Mouse (Mus musculus) ovary, postnatal 14 days (tissue): ENCODE measurements at regions not wholly inside any gene's neighbourhood (a gene's known extent, or its start where the extent isn't known, plus 50 kb on each side); places are given as distances from the start of the nearest gene placed in this dataset.

Experiments used
- DNase-seq: peaks from one replicate; pipeline ENCODE4 v3.0.0; 2022; ENCODE audit warnings: low spot score

DNA sequence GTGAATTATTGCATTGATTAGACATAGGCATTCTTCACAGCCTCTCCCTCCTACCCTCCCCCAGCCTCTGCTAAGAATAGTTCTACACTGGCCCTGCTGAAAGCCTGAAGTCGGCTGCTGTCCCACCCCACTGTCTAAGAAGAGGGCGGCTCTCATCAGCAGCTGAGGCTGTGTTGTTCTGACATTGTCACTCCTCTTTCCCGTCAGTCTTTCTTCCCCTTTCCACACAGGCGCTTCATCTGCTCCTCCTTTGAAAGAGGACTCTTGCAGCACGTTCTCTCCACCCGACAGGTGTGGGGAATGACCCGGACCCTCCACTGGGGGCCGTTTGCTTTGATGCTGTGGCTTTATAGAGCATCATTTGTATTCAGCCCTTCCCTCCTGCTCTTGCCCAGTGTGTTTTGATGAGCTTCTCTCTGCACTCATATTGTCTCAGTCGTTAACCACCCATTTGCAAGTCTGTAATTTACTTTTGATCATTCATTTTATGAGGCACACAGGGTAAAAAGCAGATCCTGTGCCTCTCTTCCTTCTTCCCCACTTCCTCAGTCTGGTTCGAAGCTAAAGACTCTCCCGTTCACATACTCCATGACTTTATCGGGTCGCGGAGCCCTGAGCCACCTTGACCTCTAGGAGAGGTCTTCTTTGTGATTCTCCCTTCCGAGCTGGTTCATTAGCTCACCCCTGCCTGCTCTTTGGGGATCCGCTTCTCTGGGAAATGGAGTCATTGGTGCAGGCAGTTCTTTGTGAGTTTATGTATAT lies 142.2 kb upstream of the Snx19 start:
- no peak for DNase-seq

DNA sequence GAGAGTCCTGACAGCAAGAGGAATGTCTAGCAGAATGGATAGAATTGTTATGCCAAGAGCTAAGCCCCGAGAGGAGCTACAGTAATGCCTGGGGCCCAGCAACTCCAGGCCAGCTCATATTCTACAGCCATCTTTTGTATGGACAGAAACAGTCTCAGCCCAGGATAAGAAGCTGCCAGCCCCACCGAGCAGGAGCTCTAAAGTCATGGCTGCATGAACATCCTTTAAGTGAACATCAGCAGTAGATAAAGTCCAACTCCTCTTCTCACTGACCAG lies 141.6 kb upstream of the Snx19 start:
- DNase-seq: no peak

DNA sequence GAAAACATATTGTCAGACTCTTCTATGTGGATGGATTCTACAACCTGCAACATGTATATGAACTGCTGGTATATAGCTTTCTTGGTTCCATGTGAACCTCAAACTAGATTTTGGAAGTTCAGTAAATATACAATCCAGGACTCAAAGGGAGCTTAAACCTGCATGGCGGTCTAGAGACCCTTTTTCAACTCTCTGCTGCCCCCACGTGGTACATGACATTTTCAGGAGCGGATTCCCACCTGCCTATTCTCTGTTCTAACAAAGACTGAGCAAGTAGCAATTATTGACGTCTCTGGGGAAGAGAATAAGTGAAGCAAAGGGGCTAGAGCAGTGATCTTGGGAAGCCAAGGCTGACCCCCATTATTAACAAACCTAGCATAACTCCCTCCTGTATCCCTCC lies 127.1 kb upstream of the Snx19 start:
- DNase-seq: peak; percentile 38

DNA sequence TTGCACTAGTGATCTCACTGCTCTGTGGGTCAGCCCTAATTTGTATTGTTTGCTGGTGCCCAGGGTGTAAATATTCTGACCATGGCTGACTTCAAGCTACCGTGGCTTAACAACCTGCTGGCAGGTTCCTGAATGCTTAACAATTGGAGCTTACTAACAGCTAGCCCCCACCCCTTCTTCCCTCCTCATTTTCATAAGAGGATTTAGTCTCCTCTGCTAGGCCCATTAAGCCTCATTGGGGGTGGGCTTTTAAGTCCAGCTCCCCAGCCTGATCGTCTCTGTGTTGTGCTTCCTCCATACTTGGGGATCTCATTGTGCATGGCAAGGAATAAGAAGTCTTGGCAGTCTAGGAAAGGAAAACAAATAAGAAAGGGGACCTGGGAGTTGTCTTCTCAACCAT lies 118.6 kb upstream of the Snx19 start:
- no peak for DNase-seq

DNA sequence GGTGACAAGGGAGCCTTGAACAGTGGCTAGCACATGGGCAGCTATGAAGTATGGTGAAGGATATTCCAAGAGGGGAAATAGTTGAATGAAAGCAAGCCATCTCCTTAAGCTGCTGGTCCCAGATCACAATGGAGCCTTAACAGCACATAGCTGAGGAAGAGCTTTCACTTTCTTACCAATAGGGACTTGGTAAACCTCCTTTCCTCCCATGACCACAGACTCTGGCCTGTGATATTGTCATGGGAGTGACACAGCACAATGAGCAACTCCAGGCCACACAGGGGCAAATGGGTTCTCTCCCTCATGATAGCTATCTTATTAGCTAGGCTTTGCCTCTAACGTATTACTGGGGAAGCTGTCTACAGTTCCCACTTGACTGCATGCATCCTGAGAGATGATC lies 113.5 kb upstream of the Snx19 start:
- DNase-seq: no peak

DNA sequence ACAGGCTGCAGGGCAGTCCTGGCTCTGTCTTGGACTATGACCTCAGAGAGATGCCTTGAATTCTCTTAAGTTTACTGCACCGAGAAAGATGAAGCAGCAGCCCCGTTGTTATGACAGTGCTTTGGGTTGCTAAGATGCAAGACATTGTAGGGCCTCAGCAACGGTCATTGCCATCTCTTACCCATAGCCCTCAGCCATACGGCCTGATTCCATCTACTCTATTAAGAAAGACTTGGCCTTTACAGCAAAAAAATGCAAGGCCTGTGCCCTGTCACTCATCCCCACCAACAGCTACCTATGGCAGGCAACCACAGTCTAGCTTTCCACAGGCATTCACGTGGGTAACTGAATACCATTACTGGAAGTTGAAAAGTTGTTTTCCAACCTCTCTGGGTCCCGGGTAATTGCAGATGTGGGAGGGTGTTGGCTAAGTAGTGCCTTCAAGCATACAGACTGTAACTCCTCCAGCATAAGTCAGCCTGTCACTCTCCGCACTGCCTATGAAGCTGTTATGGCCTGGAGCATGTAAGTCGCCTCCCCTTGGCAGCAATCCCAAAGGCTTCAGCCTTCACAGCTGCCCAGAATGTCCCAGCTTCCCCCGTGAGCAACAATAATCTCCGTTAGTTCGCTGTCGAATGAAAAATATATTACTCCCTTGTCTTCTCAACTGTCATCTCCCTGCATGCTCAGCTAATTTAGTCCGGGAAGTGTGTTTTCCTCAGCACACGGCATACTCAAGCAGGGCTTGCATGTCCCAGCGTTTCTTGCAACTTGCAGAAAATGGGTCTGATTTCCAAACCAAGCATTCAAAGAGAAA lies 112.3 kb upstream of the Snx19 start:
- DNase-seq: peak; percentile 12

DNA sequence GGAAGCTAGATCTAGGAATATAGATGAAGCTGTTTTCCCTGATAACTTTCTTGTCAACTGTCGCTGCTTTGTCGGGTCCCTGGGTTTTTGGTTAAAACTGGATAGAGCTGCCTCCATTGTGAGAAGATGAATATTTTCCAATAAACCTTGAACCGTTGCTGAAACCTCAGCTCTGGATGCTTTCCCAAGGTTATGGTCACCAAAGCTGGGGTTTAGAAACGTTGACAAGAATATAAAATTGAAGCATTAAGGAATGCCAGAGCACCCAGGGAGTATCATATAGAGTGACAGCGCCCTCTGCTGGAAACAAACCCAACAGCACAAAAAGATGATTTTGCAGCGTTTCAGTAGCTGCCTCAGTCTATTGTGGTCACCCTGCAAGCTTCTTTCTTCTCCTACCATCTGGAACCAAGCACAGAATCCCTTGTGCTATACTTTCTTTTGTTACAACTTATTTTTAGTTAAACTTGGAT lies 111.7 kb upstream of the Snx19 start:
- DNase-seq: peak; percentile 36

DNA sequence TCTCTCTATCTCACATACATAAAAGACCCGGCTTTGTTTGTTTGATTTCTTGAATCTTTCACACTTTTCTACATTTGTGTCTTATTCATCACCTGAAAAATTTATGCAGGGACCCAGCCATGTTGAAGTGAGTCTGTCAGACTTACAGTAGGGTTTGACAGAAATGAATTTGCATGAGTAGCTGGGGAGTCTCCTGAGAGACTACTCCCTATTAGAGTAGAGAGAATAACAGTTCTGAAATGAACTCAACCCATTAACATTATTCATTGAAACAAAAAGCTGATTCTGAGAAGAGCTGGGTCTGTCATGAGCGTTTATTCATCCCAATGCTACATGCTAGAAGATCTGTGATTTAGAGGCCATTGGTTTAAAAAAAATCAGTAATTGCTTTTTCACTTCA lies 82.0 kb upstream of the Snx19 start:
- no peak for DNase-seq

DNA sequence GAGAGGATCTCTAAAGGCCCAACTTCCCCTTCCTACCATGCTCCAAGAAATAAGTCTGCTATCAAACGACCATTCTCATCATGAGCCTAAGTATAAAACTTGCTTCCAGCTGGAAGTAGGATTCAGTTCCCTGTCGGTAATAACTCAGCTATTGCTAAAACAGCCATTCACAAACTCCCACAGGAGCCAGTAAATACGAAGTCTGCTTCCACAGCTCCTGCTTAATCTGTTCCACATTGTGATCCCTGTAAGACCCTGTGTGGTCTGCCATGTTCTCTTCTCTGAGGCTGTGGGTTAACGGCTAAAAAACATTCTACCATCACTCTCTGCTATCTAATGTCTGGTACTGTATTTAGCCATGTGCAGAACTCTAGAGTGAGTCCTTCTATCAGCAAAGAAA lies 72.9 kb upstream of the Snx19 start:
- no peak for DNase-seq

DNA sequence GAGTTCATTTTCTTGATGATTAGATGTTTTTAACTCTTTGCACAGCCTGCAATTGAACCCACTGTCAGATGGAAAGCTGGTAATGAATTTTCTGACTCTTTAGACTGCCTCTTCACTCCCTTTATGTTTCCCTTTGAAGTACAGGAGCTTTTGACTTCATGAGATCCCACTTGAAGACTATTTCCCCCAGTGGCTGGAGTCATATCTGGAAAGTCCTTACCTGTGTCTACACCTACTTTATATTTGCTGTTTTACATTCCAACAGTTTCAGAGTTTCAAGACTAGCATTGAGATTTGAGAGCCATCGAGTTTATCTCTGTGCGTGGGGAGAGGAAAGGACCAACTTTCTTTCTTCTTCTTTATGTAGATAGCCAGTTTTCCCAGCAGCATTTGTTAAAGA lies 71.3 kb upstream of the Snx19 start:
- no peak for DNase-seq

DNA sequence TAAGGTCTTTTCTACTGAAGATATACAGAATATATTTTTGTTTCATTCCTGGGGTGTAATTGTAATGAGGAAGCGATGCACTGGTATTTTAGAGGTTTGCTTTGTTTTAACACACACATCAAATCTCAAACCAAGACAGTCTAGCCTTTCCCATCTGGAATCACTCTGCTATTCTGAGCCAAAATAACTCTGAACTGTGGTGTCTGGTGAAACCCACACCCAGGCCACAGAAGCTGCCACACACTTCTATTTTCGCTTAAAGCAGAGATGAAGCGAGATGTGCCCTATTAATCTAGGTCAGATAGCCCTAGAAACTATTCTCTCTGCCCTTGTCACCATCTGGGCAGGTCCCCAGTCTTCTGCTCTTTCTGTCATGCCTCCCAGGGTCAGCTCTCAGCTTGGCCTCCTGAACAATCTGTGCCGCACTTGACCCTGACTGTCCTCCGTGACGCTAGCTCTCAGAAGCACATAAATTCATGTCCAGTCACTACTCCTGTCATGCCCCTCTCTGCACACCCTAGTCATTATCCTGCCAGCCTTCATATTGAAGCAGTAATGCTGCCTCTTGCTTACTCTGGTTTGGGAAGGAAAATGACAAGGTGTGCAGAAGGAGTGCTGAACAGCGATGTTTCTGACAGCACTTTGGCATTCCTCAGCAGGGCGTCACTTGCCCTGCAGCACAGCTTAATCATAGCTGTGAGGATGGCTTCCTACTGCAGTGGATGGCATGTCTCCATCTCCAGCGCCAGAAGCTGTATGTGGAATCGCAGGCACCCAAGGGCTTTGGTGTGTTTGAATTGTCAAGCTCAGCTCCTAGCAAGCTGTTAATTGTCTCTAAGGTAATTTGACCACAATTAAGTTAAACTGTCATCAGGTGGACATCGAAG lies 57.1 kb upstream of the Snx19 start:
- DNase-seq: no peak

DNA sequence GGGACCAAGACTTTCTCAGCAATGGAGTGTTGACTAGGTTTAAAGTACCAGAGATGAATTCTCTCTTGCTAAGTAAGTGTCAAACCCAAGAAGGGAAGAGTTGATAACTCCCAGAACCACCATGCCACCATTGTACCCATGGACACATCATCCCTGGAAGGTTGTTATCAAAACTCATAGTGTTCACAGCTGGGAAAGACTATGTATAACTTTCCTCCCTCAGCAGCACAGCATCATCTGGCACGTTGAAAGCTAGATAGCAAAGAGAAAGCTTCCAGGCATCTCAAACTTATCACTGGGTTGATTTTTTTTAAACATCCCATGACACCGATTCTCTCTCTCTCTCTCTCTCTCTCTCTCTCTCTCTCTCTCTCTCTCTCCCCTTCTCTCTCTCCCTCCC lies 56.1 kb upstream of the Snx19 start:
- DNase-seq: no peak

DNA sequence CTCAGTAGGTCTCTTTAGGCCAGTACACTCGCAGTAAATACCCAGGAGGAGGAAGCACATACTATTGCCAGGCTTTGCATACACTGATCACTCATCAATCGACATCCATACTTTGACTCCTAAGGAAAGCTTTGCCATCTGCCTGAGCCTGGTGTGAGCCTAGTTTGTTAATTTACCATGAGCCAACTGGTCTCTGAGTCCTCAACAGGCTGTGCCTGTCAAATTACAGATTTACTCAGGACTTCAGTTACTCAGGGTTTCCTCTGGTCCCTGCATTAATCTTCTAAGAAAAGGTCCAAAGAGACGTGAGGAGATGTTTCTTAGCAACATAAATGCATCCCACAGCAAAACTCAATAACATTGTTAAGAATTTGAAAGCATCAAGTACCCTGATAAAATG lies 50.0 kb upstream of the Snx19 start:
- no peak for DNase-seq
